Mouse (Mus musculus): Measurements from ENCODE around the gene Olfm3. TPM values are rescaled to one million over a fixed set of nuclear protein-coding genes. Genes with fewer than 3 reads are reported as not detected.
A peak's percentile ranks its signal among the peaks of the same experiment; 100 is the strongest.

Gene Olfm3
- 33.0 and 40.1 TPM in 2 replicates for total RNA-seq (2014; rRNA removed)
- polyA plus RNA-seq (2015; fragmentation: Nextera tagmentation; extraction: Ambion mirVana) = 19.8 and 20.9 TPM in 2 replicates

DNA sequence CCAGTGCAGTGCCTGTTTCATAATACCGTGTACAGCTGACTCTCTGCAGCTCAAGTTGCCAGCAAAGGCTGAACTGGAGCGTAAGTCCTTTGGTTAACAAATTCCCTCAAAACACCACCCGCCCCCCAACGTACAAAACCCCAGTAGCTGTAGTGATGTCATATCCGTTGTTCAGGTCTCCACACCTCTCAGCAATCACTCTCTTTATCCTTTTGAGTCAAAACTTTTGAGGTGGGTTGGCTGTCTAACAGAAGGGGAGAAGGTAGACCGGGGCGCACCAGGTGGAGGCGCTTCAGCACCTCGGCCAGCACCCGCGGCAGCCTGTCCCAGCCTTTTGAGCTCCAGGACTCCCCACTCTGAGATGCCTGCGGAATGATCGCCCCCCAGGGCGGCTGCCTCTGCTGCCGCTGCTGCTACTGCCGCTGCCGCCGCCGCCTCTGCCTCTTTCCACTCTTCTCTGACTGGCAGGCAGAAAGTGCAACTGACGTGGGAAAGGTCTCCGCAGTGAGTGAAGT is at the start of gene Olfm3:
Gene Olfm3, plus strand, starts transcription at position 155 of the 515 bp plus-strand sequence.
- H3K36me3 ChIP-seq (ENCODE audit: insufficient read depth, low read length) = no peaks in the 10 kb centered on the region
- peak; percentile 45; the same call in 1 of the 2 replicates for TF ChIP-seq CTCF (IDR thresholded peaks at IDR 0.05)
- DNase-seq (ENCODE audit: low spot score) = peak; percentile 67
- peak within 1 kb of the TSS; percentile 55 for H3K4me3 ChIP-seq (ENCODE audit: low read depth, low read length)
- H3K9ac ChIP-seq (replicated peaks; ENCODE audit: low read length, poor library complexity, severe bottlenecking) = peak within 1 kb of the TSS; percentile 56
- no peaks in the 10 kb centered on the region for H3K9me3 ChIP-seq (ENCODE audit: low read length)
- under 1% methylated on average over 21 of the region's 21 CpGs for WGBS
- peak; percentile 62 for ATAC-seq (ENCODE audit: low FRiP score)
- peak within 1 kb of the TSS; percentile 59 for H3K27ac ChIP-seq (ENCODE audit: low read depth, low read length)
- H3K27me3 ChIP-seq (ENCODE audit: insufficient read depth, low read length) = no peaks in the 10 kb centered on the region
- H3K4me1 ChIP-seq (ENCODE audit: insufficient read depth, low read length) = no peaks in the 10 kb centered on the region
- peak within 1 kb of the TSS; percentile 74 for H3K4me2 ChIP-seq (ENCODE audit: low read depth, low read length, poor library complexity, severe bottlenecking)

DNA sequence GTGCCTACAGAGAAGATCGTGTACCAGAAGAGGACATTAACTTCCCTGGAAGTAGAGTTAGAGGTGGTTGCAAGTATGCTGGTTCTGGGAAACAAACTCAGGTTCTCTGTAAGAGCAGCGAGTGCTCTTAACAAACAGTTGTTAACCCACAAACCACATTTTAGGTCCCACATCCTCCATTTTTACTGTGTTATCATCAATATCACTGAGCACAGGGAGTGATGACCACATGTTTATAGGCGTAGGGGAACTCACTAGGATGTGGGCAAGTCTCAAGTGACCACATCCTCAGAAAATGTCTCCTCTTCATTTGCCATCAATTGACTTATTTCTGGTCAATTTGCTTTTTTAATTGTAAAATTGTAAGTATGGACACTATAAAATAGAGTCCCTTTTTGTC is 14.1 kb upstream of the Olfm3 start:
- Histone ChIP-seq H3K9ac (replicated peaks; ENCODE audit: low read length, poor library complexity, severe bottlenecking) (no peak overlapping the region), H3K27ac (ENCODE audit: low read depth, low read length) (no peak overlapping the region), H3K27me3 (ENCODE audit: insufficient read depth, low read length) (no peaks in the 10 kb centered on the region), H3K9me3 (ENCODE audit: low read length) (no peaks in the 10 kb centered on the region), H3K4me1 (ENCODE audit: insufficient read depth, low read length) (no peaks in the 10 kb centered on the region), H3K4me3 (ENCODE audit: low read depth, low read length) (no peak overlapping the region), H3K36me3 (ENCODE audit: insufficient read depth, low read length) (no peaks in the 10 kb centered on the region), H3K4me2 (ENCODE audit: low read depth, low read length, poor library complexity, severe bottlenecking) (no peak overlapping the region)
- ATAC-seq (ENCODE audit: low FRiP score) (no peak), DNase-seq (ENCODE audit: low spot score) (no peak)
- TF ChIP-seq CTCF (IDR thresholded peaks at IDR 0.05) = no peak
- WGBS = 90% methylated on average over 3 of the region's 3 CpGs

DNA sequence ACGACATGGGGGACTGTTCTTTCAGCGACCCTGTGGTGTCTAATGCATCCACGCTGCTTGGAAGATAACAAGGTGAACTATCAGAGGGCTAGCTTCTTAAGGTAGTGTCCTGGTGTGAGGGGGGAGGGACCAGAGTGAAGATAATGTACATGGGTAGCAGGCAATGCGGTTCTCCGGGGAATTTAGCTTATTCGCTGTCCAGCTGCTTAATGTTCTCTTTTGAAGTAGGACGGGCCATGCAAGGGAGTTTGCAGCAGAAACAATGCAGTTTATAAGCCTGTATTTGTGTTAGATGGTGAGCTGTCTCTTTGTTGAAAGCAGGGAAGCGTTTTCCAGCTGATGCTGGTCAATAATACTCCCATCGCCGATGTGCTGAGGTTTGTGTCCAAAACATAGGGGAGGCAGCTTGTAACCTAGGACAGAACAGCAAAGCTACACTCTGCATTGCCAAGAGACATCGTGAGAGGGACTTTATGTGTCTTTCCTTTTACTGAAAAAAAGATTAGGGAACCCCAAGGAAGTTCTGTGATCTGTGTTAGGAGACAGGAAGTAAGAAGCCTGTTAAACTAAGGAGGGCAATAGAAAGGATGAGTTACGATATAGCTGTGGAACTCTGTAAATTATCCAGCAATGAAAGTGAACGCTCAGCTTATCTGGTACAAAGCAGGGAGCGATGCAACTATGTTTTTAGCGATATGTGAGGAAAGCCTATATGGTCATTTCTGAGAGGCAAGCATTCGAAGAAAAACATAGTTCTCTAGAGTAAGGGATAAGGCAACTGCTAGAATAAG is 950 bp downstream of the Olfm3 start:
- Histone ChIP-seq H3K9me3 (ENCODE audit: low read length) (no peaks in the 10 kb centered on the region), H3K27ac (ENCODE audit: low read depth, low read length) (peak overlapping the region; percentile 59), H3K27me3 (ENCODE audit: insufficient read depth, low read length) (no peaks in the 10 kb centered on the region), H3K4me1 (ENCODE audit: insufficient read depth, low read length) (no peaks in the 10 kb centered on the region), H3K4me3 (ENCODE audit: low read depth, low read length) (peak overlapping the region; percentile 55), H3K4me2 (ENCODE audit: low read depth, low read length, poor library complexity, severe bottlenecking) (peak overlapping the region; percentile 74), H3K9ac (replicated peaks; ENCODE audit: low read length, poor library complexity, severe bottlenecking) (peak overlapping the region; percentile 56), H3K36me3 (ENCODE audit: insufficient read depth, low read length) (no peaks in the 10 kb centered on the region)
- no peak for TF ChIP-seq CTCF (IDR thresholded peaks at IDR 0.05)
- DNase-seq (ENCODE audit: low spot score) (peak; percentile 37), ATAC-seq (ENCODE audit: low FRiP score) (peak; percentile 45; the same call in 1 of the 2 replicates)
- 10% methylated on average over 16 of the region's 16 CpGs for whole genome bisulfite sequencing

DNA sequence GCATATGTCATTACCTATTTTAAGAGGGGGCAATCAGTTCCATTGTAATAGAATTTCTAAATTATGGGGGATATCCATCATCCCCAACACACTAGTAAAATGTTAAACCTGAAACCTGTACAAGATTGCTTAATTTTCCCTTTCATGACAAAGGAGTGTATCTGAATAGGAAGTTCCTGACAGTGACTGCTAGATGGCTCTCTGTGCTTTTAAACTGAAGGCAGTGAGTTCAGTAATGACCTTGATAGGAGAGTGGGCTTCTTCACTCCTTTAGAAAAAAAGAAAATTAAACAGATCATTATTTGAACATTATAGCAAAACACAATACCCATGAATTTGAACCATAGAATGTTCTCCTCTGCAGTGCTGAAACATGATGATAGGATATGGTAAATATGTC is 3.7 kb downstream of the Olfm3 start:
- ATAC-seq (ENCODE audit: low FRiP score) = no peak
- peak; percentile 76 for TF ChIP-seq CTCF (IDR thresholded peaks at IDR 0.05)

GRCm38 (mm10) chr3:114908846-114909245 is 5.0 kb downstream of the Olfm3 start:
- Histone ChIP-seq H3K9me3 (ENCODE audit: low read length) (no peaks in the 10 kb centered on the region), H3K36me3 (ENCODE audit: insufficient read depth, low read length) (no peaks in the 10 kb centered on the region), H3K4me1 (ENCODE audit: insufficient read depth, low read length) (no peaks in the 10 kb centered on the region), H3K4me2 (ENCODE audit: low read depth, low read length, poor library complexity, severe bottlenecking) (no peak overlapping the region), H3K9ac (replicated peaks; ENCODE audit: low read length, poor library complexity, severe bottlenecking) (no peak overlapping the region), H3K27ac (ENCODE audit: low read depth, low read length) (no peak overlapping the region), H3K27me3 (ENCODE audit: insufficient read depth, low read length) (no peaks in the 10 kb centered on the region), H3K4me3 (ENCODE audit: low read depth, low read length) (no peak overlapping the region)
- 93% methylated on average over 3 of the region's 3 CpGs for WGBS
- no peak for TF ChIP-seq CTCF (IDR thresholded peaks at IDR 0.05)
- no peak for ATAC-seq (ENCODE audit: low FRiP score)
- no peak for DNase-seq (ENCODE audit: low spot score)

More for the DNA sequence above, 3.7 kb downstream of the Olfm3 start:
- DNase-seq (ENCODE audit: low spot score) = peak; percentile 66
- H3K9me3 ChIP-seq (ENCODE audit: low read length) = no peaks in the 10 kb centered on the region
- no peaks in the 10 kb centered on the region for H3K4me1 ChIP-seq (ENCODE audit: insufficient read depth, low read length)
- H3K36me3 ChIP-seq (ENCODE audit: insufficient read depth, low read length) = no peaks in the 10 kb centered on the region
- no peak overlapping the region for H3K27ac ChIP-seq (ENCODE audit: low read depth, low read length)
- no peak overlapping the region for H3K4me3 ChIP-seq (ENCODE audit: low read depth, low read length)
- H3K4me2 ChIP-seq (ENCODE audit: low read depth, low read length, poor library complexity, severe bottlenecking) = no peak overlapping the region
- H3K27me3 ChIP-seq (ENCODE audit: insufficient read depth, low read length) = no peaks in the 10 kb centered on the region
- H3K9ac ChIP-seq (replicated peaks; ENCODE audit: low read length, poor library complexity, severe bottlenecking) = no peak overlapping the region

DNA sequence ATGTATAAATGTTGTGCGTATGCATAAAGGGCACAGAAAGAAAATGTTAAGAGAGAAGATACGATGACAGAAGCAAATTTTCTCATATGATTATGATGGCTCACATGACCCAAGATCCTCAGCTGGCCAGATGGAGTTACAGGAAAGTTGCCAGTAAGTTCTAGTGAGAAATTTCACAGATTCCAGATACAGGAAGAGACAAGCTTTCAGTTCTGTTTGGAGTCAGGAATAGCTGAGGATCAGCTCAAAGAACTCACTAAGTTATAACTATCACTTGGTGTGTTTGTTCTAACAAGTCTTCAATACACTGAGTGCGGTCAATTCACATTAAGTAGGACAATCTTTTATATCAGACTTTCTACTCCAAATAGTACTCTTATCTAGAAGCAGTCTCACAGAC is 16.2 kb downstream of the Olfm3 start:
- DNase-seq (ENCODE audit: low spot score) (no peak), ATAC-seq (ENCODE audit: low FRiP score) (no peak)
- no peaks in the 10 kb centered on the region for H3K4me1 ChIP-seq (ENCODE audit: insufficient read depth, low read length)
- H3K36me3 ChIP-seq (ENCODE audit: insufficient read depth, low read length) = no peaks in the 10 kb centered on the region
- no peak overlapping the region for H3K9ac ChIP-seq (replicated peaks; ENCODE audit: low read length, poor library complexity, severe bottlenecking)
- no peak for TF ChIP-seq CTCF (IDR thresholded peaks at IDR 0.05)
- no peaks in the 10 kb centered on the region for H3K27me3 ChIP-seq (ENCODE audit: insufficient read depth, low read length)
- no peak overlapping the region for H3K4me3 ChIP-seq (ENCODE audit: low read depth, low read length)
- no peaks in the 10 kb centered on the region for H3K9me3 ChIP-seq (ENCODE audit: low read length)
- H3K27ac ChIP-seq (ENCODE audit: low read depth, low read length) = no peak overlapping the region
- 86% methylated on average over 3 of the region's 3 CpGs for WGBS
- no peak overlapping the region for H3K4me2 ChIP-seq (ENCODE audit: low read depth, low read length, poor library complexity, severe bottlenecking)
